In the genomic region with DNA sequence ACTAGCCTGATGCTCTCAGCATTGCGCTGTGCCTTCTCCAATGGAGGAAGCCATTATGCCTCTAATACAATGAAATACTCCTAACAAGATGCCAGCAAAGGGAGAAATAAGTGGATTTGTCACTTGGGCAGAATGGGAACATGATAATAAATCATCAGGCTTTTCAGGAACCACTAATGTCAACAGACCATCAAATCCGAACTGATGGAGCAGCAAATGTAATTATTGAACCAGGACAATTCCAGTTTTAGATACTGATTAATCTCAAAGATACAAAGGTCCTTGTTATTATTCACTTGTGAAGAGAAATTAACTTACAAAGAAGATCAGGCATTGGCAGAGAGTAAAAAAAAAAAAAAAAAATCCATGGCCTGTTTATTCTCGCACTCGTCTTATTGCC, we compare ENCODE assay signal across 29 mouse cellular contexts. TPM values are rescaled to one million over a fixed set of nuclear protein-coding genes. Genes with fewer than 3 reads are reported as not detected.
A peak's percentile ranks its signal among the peaks of the same experiment; 100 is the strongest.
DNase-seq lines count a peak whose midpoint lies in the region; ATAC-seq and TF ChIP-seq lines count a peak whose summit lies in the region.
"Had no signal": no experiment of that assay in that cellular context is flagged by ENCODE, and none has a peak within 500 bp of the region (broad histone marks: within the 10 kb centered on the region; RNA-seq: fewer than 3 reads in every experiment).

No protein-coding gene starts in this region.

- no peaks in the 10 kb centered on the region for H3K4me1 ChIP-seq in kidney, adult 2 months (ENCODE audit: control insufficient read depth, insufficient read depth, low read length)
- peaks cover 7% of the 10 kb centered on the region for H3K4me1 ChIP-seq in kidney, embryonic 15.5 days
- no peaks in the 10 kb centered on the region; the same call in 1 of the 2 replicates for H3K4me1 ChIP-seq in liver, adult 2 months (ENCODE audit: control insufficient read depth, insufficient read depth, low read length)
- H3K4me1 ChIP-seq in liver, postnatal 0 days (ENCODE audit: insufficient read depth) = no peaks in the 10 kb centered on the region

- no peak for TF ChIP-seq EP300 in liver, postnatal 0 days (IDR thresholded peaks at IDR 0.05; ENCODE audit: low read depth)

- TF ChIP-seq POLR2A in kidney, adult 2 months (IDR thresholded peaks at IDR 0.05; ENCODE audit: low read depth, low read length) = no peak
- TF ChIP-seq POLR2A in liver, adult 2 months (IDR thresholded peaks at IDR 0.05; ENCODE audit: extremely low read depth, insufficient read depth, low read length) = no peak

- 40% methylated on average over 4 of the region's 4 CpGs for WGBS in kidney, adult 2 months
- WGBS in kidney, embryonic 15.5 days = 55% methylated on average over 4 of the region's 4 CpGs
- 40% methylated on average over 4 of the region's 4 CpGs for WGBS in liver, adult 2 months
- WGBS in liver, postnatal 0 days (ENCODE audit: insufficient replicate concordance) = 72% methylated on average over 4 of the region's 4 CpGs

- H3K27ac ChIP-seq in kidney, adult 2 months (ENCODE audit: insufficient read depth, low read depth, low read length) = no peak overlapping the region
- no peak overlapping the region for H3K27ac ChIP-seq in kidney, embryonic 15.5 days
- H3K27ac ChIP-seq in liver, adult 2 months (replicated peaks; ENCODE audit: insufficient read depth, low read depth, low read length) = no peak overlapping the region
- H3K27ac ChIP-seq in liver, postnatal 0 days (ENCODE audit: low read depth) = no peak overlapping the region
- H3K27ac ChIP-seq: embryonic facial prominence, embryonic 12.5 days; forebrain, embryonic 12.5 days; forebrain, embryonic 15.5 days; heart, adult 2 months; heart, embryonic 10.5 days; hindbrain, embryonic 12.5 days; hindbrain, embryonic 15.5 days had no signal

- DNase-seq in kidney, adult 2 months = peak; percentile 69
- DNase-seq in liver, adult 2 months (ENCODE audit: extremely low read depth, low read depth, low spot score) = peak; percentile 23
- no peak for DNase-seq in liver, postnatal 0 days
- DNase-seq in retina, postnatal 1 day = peak; percentile 94
- no peak for DNase-seq in adrenal gland, postnatal 4 days (ENCODE audit: low spot score in 2 of 2)
- DNase-seq: adrenal gland, adult 8-10 months; adrenal gland, postnatal 25 days; cerebellum, adult 11 months; cerebellum, adult 2 months; cerebellum, adult 9-11 months; cerebellum, postnatal 25 days; embryo, embryonic 11 days; gastrocnemius, postnatal 25 days; heart, adult 2 months had no signal

- no peak for TF ChIP-seq CTCF in kidney, adult 2 months (conservative IDR thresholded peaks at IDR 0.05; ENCODE audit: insufficient read depth, insufficient read length, low read depth, low read length)
- TF ChIP-seq CTCF in liver, adult 2 months (IDR thresholded peaks at IDR 0.05; ENCODE audit: low read depth, low read length) = no peak
- no peak for TF ChIP-seq CTCF in liver, postnatal 0 days (IDR thresholded peaks at IDR 0.05; ENCODE audit: low read depth)

- ATAC-seq in kidney, embryonic 15.5 days (replicated peaks; ENCODE audit: low FRiP score) = no peak
- ATAC-seq in liver, postnatal 0 days = no peak
- ATAC-seq: activated CD4-positive, CD25-positive, alpha-beta regulatory T cell, adult 4 months; CD4-positive, CD25-positive, alpha-beta regulatory T cell, adult 4 months; forebrain, embryonic 15.5 days had no signal

- no peaks in the 10 kb centered on the region for H3K79me2 ChIP-seq in liver, adult 2 months (ENCODE audit: control insufficient read depth, insufficient read depth, low read length)

- H3K4me2 ChIP-seq in kidney, embryonic 15.5 days = no peak overlapping the region
- no peak overlapping the region for H3K4me2 ChIP-seq in liver, postnatal 0 days (ENCODE audit: low read depth, low read length)
- H3K4me2 ChIP-seq: embryonic facial prominence, embryonic 12.5 days; forebrain, embryonic 12.5 days; forebrain, embryonic 15.5 days; hindbrain, embryonic 12.5 days; hindbrain, embryonic 15.5 days had no signal

- H3K36me3 ChIP-seq in kidney, adult 2 months (ENCODE audit: control insufficient read depth, insufficient read depth, low read length) = no peaks in the 10 kb centered on the region
- H3K36me3 ChIP-seq in kidney, embryonic 15.5 days = no peaks in the 10 kb centered on the region
- no peaks in the 10 kb centered on the region for H3K36me3 ChIP-seq in liver, adult 2 months (ENCODE audit: control insufficient read depth, insufficient read depth, low read length)
- no peaks in the 10 kb centered on the region for H3K36me3 ChIP-seq in liver, postnatal 0 days (replicated peaks; ENCODE audit: insufficient read depth, low read length)
- H3K36me3 ChIP-seq: embryonic facial prominence, embryonic 12.5 days; forebrain, embryonic 12.5 days; forebrain, embryonic 15.5 days; heart, embryonic 10.5 days; hindbrain, embryonic 12.5 days; hindbrain, embryonic 15.5 days had no signal

- H3K9ac ChIP-seq in kidney, embryonic 15.5 days = no peak overlapping the region
- H3K9ac ChIP-seq in liver, adult 2 months (ENCODE audit: low read depth, low read length) = no peak overlapping the region
- H3K9ac ChIP-seq in liver, postnatal 0 days (replicated peaks) = no peak overlapping the region
- H3K9ac ChIP-seq: embryonic facial prominence, embryonic 12.5 days; forebrain, embryonic 12.5 days; forebrain, embryonic 15.5 days; hindbrain, embryonic 12.5 days; hindbrain, embryonic 15.5 days had no signal

- H3K27me3 ChIP-seq in kidney, adult 2 months (replicated peaks; ENCODE audit: control insufficient read depth, insufficient read depth, low read length) = no peaks in the 10 kb centered on the region
- H3K27me3 ChIP-seq in kidney, embryonic 15.5 days = no peaks in the 10 kb centered on the region
- H3K27me3 ChIP-seq in liver, adult 2 months (ENCODE audit: control insufficient read depth, insufficient read depth, low read length) = peaks cover 7% of the 10 kb centered on the region; the same call in 1 of the 2 replicates
- no peaks in the 10 kb centered on the region for H3K27me3 ChIP-seq in liver, postnatal 0 days (ENCODE audit: insufficient read depth, low read length)
- H3K27me3 ChIP-seq: forebrain, embryonic 15.5 days; hindbrain, embryonic 15.5 days had no signal

- H3K9me3 ChIP-seq in kidney, embryonic 15.5 days (replicated peaks) = no peaks in the 10 kb centered on the region
- H3K9me3 ChIP-seq in liver, postnatal 0 days (ENCODE audit: low read length) = no peaks in the 10 kb centered on the region
- H3K9me3 ChIP-seq: embryonic facial prominence, embryonic 12.5 days; forebrain, embryonic 12.5 days; forebrain, embryonic 15.5 days; heart, embryonic 10.5 days; hindbrain, embryonic 12.5 days; hindbrain, embryonic 15.5 days had no signal

- H3K4me3 ChIP-seq in kidney, adult 2 months (ENCODE audit: insufficient read depth, low read depth, low read length) = no peak overlapping the region
- H3K4me3 ChIP-seq in kidney, embryonic 15.5 days (replicated peaks) = no peak overlapping the region
- no peak overlapping the region for H3K4me3 ChIP-seq in liver, adult 2 months (ENCODE audit: insufficient read depth, low read depth, low read length)
- H3K4me3 ChIP-seq in liver, postnatal 0 days (ENCODE audit: low read depth, low read length) = no peak overlapping the region
- H3K4me3 ChIP-seq: embryonic facial prominence, embryonic 12.5 days; erythroblast, embryonic 14.5 days; forebrain, embryonic 12.5 days; forebrain, embryonic 15.5 days; heart, adult 2 months; heart, embryonic 10.5 days; hindbrain, embryonic 12.5 days; hindbrain, embryonic 15.5 days had no signal

RNA-seq across cellular contexts. Expression of a gene that starts 53.7 kb away (rescaled TPM):
- polyA plus RNA-seq in kidney, adult 2 months (2012; rRNA removed) = 0.22 TPM in 1 of 2 replicates, not detected in the other
- 0.28 TPM in 1 of 2 replicates, not detected in the other for polyA plus RNA-seq in kidney, embryonic 15.5 days (2015; fragmentation: Nextera tagmentation; extraction: Ambion mirVana)
- total RNA-seq in liver, adult 2 months (2014; rRNA removed) = not detected in 2 replicates
- not detected in 2 replicates for polyA plus RNA-seq in liver, adult 2 months (2012; rRNA removed)
- 0.15 TPM in 1 of 2 replicates, not detected in the other for polyA plus RNA-seq in liver, postnatal 0 days (2015; fragmentation: Nextera tagmentation; extraction: Ambion mirVana)
- 1 to 10 TPM in 1 of 2 experiments, under 1 TPM in 1; 0.59 to 1.4 TPM for total RNA-seq in adrenal gland, postnatal 4 days (2021)
- total RNA-seq: gastrocnemius, adult 8-10 months; gastrocnemius, postnatal 25 days; heart, postnatal 25 days; hematopoietic stem cell, adult 5-6 weeks; MEL had no signal
- polyA plus RNA-seq: activated CD4-positive, CD25-positive, alpha-beta regulatory T cell, adult 4 months; C2C12; cerebellum, adult 2 months; erythroblast, embryonic 14.5 days; heart, adult 2 months; hindbrain, embryonic 12.5 days had no signal

Comparison
In these comparisons a context has a peak if more than half of its experiments do, and no peak if none do; other contexts are left out.
1. DNase-seq: peak in kidney, adult 2 months (single experiment), liver, adult 2 months (single experiment) and retina, postnatal 1 day (single experiment); none in liver, postnatal 0 days (single experiment) and adrenal gland, postnatal 4 days (0 of 2).